Mouse (Mus musculus) B cell, adult 2 months (primary cell): ENCODE measurements at regions not wholly inside any gene's neighbourhood (a gene's known extent, or its start where the extent isn't known, plus 50 kb on each side); places are given as distances from the start of the nearest gene placed in this dataset.
A peak's percentile ranks its signal among the peaks of the same experiment; 100 is the strongest.

Source experiments
- DNase-seq, 2 experiments: peaks; one replicate each; pipeline ENCODE4 v3.0.0; 2022

GRCm38 (mm10) chr13:42244240-42245086 lies 56.8 kb upstream of the Edn1 start:
- DNase-seq, result peak; percentile 7 to 10

- peak; percentile 42 to 43 for DNase-seq
These were observed 55.4 kb upstream of the Edn1 start for GRCm38 (mm10) chr13:42245753-42246409.
